Mouse (Mus musculus) forebrain, postnatal 0 days (tissue): Measurements from ENCODE around the gene Ptges. TPM values are rescaled to one million over a fixed set of nuclear protein-coding genes. Genes with fewer than 3 reads are reported as not detected.
A peak's percentile ranks its signal among the peaks of the same experiment; 100 is the strongest.

ENCODE experiments used
- ATAC-seq: fragments of 200-750 bp; cut with Nextera tagmentation; 2 replicates; pipeline ENCODE4 v1.8.0; 2017; ENCODE audit warnings: mild to moderate bottlenecking, moderate library complexity
- DNase-seq: peaks from one replicate; pipeline ENCODE4 v3.0.0-alpha.2; 2015
- H3K27ac ChIP-seq: fragments of 300-500 bp; sonication (generic); 2 replicates; pipeline ENCODE4 v1.5.1; 2014; ENCODE audit warnings: low read depth, mild to moderate bottlenecking, antibody characterized with exemption, low read length, moderate library complexity, mixed read lengths
- H3K27me3 ChIP-seq: fragments of 300-500 bp; sonication (generic); 2 replicates; pipeline ENCODE4 v1.6.1; 2014; ENCODE audit warnings: mild to moderate bottlenecking, low read length, mixed read lengths; ENCODE audit not compliant: insufficient read depth
- H3K36me3 ChIP-seq: fragments of 300-500 bp; sonication (generic); 2 replicates; pipeline ENCODE4 v1.6.1; 2014; ENCODE audit warnings: mild to moderate bottlenecking, moderate library complexity; ENCODE audit not compliant: insufficient read depth
- H3K4me1 ChIP-seq: fragments of 300-500 bp; sonication (generic); 2 replicates; pipeline ENCODE4 v1.6.1; 2014; ENCODE audit warnings: antibody characterized with exemption; ENCODE audit not compliant: insufficient read depth
- H3K4me2 ChIP-seq: fragments of 300-500 bp; sonication (generic); 2 replicates; pipeline ENCODE4 v1.6.1; 2014; ENCODE audit warnings: low read depth, mild to moderate bottlenecking, moderate library complexity
- H3K4me3 ChIP-seq: fragments of 300-500 bp; sonication (generic); 2 replicates; pipeline ENCODE4 v1.5.1; 2014; ENCODE audit warnings: low read depth, low read length, mixed read lengths
- H3K9ac ChIP-seq: fragments of 300-500 bp; sonication (generic); 2 replicates; pipeline ENCODE4 v1.6.1; 2014; ENCODE audit warnings: mild to moderate bottlenecking
- H3K9me3 ChIP-seq: fragments of 300-500 bp; sonication (generic); 2 replicates; pipeline ENCODE4 v1.6.1; 2016; ENCODE audit warnings: low read length
- CTCF ChIP-seq: sonication (generic); IDR thresholded peaks from 2 replicates; pipeline ENCODE4 v1.5.1; 2016; ENCODE audit warnings: antibody characterized with exemption, control low read depth, low read depth
- WGBS: fragments of 180-500 bp; shearing (Covaris S2); extraction: QIAGEN DNeasy Blood & Tissue Kit; methylation state at CpG from one replicate; pipeline ENCODE4 v1.1.7; 2014; 5-methylcytosine and 5-hydroxymethylcytosine counted together
- polyA plus RNA-seq: library from polyadenylated mRNA; unstranded; fragments of >200 nt; fragmentation: Nextera tagmentation; extraction: Ambion mirVana; gene quantifications from 2 replicates; pipeline ENCODE4 v1.2.1, GENCODE M21; 2015
- total RNA-seq: library from RNA; depleted of rRNA; stranded (reverse); fragments of >200 nt; gene quantifications from 2 replicates; pipeline ENCODE4 v1.2.3, GENCODE M21; 2014

Gene Ptges
- total and polyA plus RNA-seq, 2 experiments from 2014 or later = 4.8 to 6.3 TPM

GRCm38 (mm10) chr2:30912291-30912773, 17.3 kb downstream of the Ptges start:
- DNase-seq (no peak), ATAC-seq (no peak)
- Histone ChIP-seq H3K4me2 (no peak overlapping the region), H3K9ac (no peak overlapping the region), H3K4me1 (0 out of 2 replicates have a peak, but pooled peaks cover 3% of the 10 kb centered on the region), H3K4me3 (no peak overlapping the region), H3K27ac (no peak overlapping the region), H3K27me3 (no peaks in the 10 kb centered on the region), H3K9me3 (no peaks in the 10 kb centered on the region), H3K36me3 (no peaks in the 10 kb centered on the region)
- 64% methylated on average over 4 of the region's 4 CpGs for WGBS
- no peak for TF ChIP-seq CTCF

GRCm38 (mm10) chr2:30906641-30907040, 23.0 kb downstream of the Ptges start:
- 76% methylated on average over 4 of the region's 4 CpGs for WGBS
- no peaks in the 10 kb centered on the region for H3K9me3 ChIP-seq

GRCm38 (mm10) chr2:30905906-30906305, 23.8 kb downstream of the Ptges start:
- TF ChIP-seq CTCF = no peak
- H3K4me3 ChIP-seq = no peak overlapping the region
- no peak overlapping the region for H3K9ac ChIP-seq
- H3K27me3 ChIP-seq = 0 out of 2 replicates have a peak, but pooled peaks cover 3% of the 10 kb centered on the region
- DNase-seq (no peak), ATAC-seq (no peak)
- no peaks in the 10 kb centered on the region for H3K9me3 ChIP-seq
- 83% methylated on average over 8 of the region's 8 CpGs for WGBS
- H3K36me3 ChIP-seq = no peaks in the 10 kb centered on the region
- H3K27ac ChIP-seq = no peak overlapping the region
- H3K4me1 ChIP-seq = 0 out of 2 replicates have a peak, but pooled peaks cover 5% of the 10 kb centered on the region
- H3K4me2 ChIP-seq = no peak overlapping the region

More at GRCm38 (mm10) chr2:30906641-30907040, 23.0 kb downstream of the Ptges start:
- H3K27ac ChIP-seq = no peak overlapping the region
- 0 out of 2 replicates have a peak, but pooled peaks cover 3% of the 10 kb centered on the region for H3K27me3 ChIP-seq
- no peak overlapping the region for H3K9ac ChIP-seq
- ATAC-seq (no peak), DNase-seq (no peak)
- TF ChIP-seq CTCF = no peak
- H3K36me3 ChIP-seq = no peaks in the 10 kb centered on the region
- H3K4me1 ChIP-seq = 0 out of 2 replicates have a peak, but pooled peaks cover 5% of the 10 kb centered on the region
- H3K4me3 ChIP-seq = no peak overlapping the region
- H3K4me2 ChIP-seq = no peak overlapping the region

GRCm38 (mm10) chr2:30904991-30905390, 24.7 kb downstream of the Ptges start:
- Histone ChIP-seq H3K27ac (no peak overlapping the region), H3K9me3 (no peaks in the 10 kb centered on the region), H3K9ac (no peak overlapping the region), H3K4me1 (0 out of 2 replicates have a peak, but pooled peaks cover 5% of the 10 kb centered on the region), H3K4me3 (no peak overlapping the region), H3K27me3 (0 out of 2 replicates have a peak, but pooled peaks cover 3% of the 10 kb centered on the region), H3K36me3 (no peaks in the 10 kb centered on the region), H3K4me2 (no peak overlapping the region)
- ATAC-seq (no peak), DNase-seq (no peak)
- no peak for TF ChIP-seq CTCF
- 73% methylated on average over 7 of the region's 7 CpGs for WGBS

GRCm38 (mm10) chr2:30904231-30904630, 25.4 kb downstream of the Ptges start:
- Histone ChIP-seq H3K27ac (no peak overlapping the region), H3K4me1 (0 out of 2 replicates have a peak, but pooled peaks cover 5% of the 10 kb centered on the region), H3K27me3 (0 out of 2 replicates have a peak, but pooled peaks cover 3% of the 10 kb centered on the region), H3K4me2 (no peak overlapping the region), H3K9ac (no peak overlapping the region), H3K4me3 (no peak overlapping the region), H3K9me3 (no peaks in the 10 kb centered on the region), H3K36me3 (no peaks in the 10 kb centered on the region)
- no peak for TF ChIP-seq CTCF
- 80% methylated on average over 6 of the region's 6 CpGs for WGBS
- DNase-seq = no peak
- no peak for ATAC-seq

GRCm38 (mm10) chr2:30902726-30903722, 26.6 kb downstream of the Ptges start:
- peak overlapping the region; percentile 25; the same call in 1 of the 2 replicates for H3K9ac ChIP-seq
- no peak overlapping the region for H3K27ac ChIP-seq
- 0 out of 2 replicates have a peak, but pooled peaks cover 5% of the 10 kb centered on the region for H3K4me1 ChIP-seq
- H3K9me3 ChIP-seq = no peaks in the 10 kb centered on the region
- peak overlapping the region; percentile 22 for H3K4me3 ChIP-seq
- H3K4me2 ChIP-seq = peak overlapping the region; percentile 54
- no peak for ATAC-seq
- TF ChIP-seq CTCF = no peak
- no peaks in the 10 kb centered on the region for H3K36me3 ChIP-seq
- H3K27me3 ChIP-seq = 0 out of 2 replicates have a peak, but pooled peaks cover 3% of the 10 kb centered on the region
- DNase-seq = no peak
- 10% methylated on average over 36 of the region's 37 CpGs for WGBS
